Mouse (Mus musculus): ENCODE results near the gene Slc13a3.

Gene Slc13a3

GRCm38 (mm10) chr2:165413884-165414283 is 59.1 kb downstream of the Slc13a3 start:
- no peak for DNase-seq (ENCODE audit: low spot score)

- DNase-seq (ENCODE audit: low spot score), result peak; percentile 68
Measured at GRCm38 (mm10) chr2:165407700-165408301, 65.2 kb downstream of the Slc13a3 start.

GRCm38 (mm10) chr2:165405351-165405750 is 67.7 kb downstream of the Slc13a3 start:
- no peak for DNase-seq (ENCODE audit: low spot score)

GRCm38 (mm10) chr2:165404951-165405350 is 68.1 kb downstream of the Slc13a3 start:
- no peak for DNase-seq (ENCODE audit: low spot score)

- DNase-seq (ENCODE audit: low spot score), result no peak
Measured at GRCm38 (mm10) chr2:165398164-165398785, 74.8 kb downstream of the Slc13a3 start.

GRCm38 (mm10) chr2:165397502-165398163 is 75.4 kb downstream of the Slc13a3 start:
- DNase-seq (ENCODE audit: low spot score), result no peak

GRCm38 (mm10) chr2:165396831-165397501 is 76.1 kb downstream of the Slc13a3 start:
- DNase-seq (ENCODE audit: low spot score), result no peak

GRCm38 (mm10) chr2:165392156-165392555 is 80.9 kb downstream of the Slc13a3 start:
- DNase-seq (ENCODE audit: low spot score), result no peak

GRCm38 (mm10) chr2:165391561-165391960 is 81.5 kb downstream of the Slc13a3 start:
- peak; percentile 17 for DNase-seq (ENCODE audit: low spot score)

GRCm38 (mm10) chr2:165389299-165389952 is 83.6 kb downstream of the Slc13a3 start:
- no peak for DNase-seq (ENCODE audit: low spot score)

GRCm38 (mm10) chr2:165387844-165388495 is 85.1 kb downstream of the Slc13a3 start, which contains the start of gene Zfp334:
Gene Zfp334 (minus strand): TSS chr2:165388259.
- DNase-seq (ENCODE audit: low spot score), result peak; percentile 93

GRCm38 (mm10) chr2:165387370-165387769 is 85.7 kb downstream of the Slc13a3 start:
- no peak for DNase-seq (ENCODE audit: low spot score)

GRCm38 (mm10) chr2:165380050-165380449 is 93.0 kb downstream of the Slc13a3 start:
- no peak for DNase-seq (ENCODE audit: low spot score)

GRCm38 (mm10) chr2:165376001-165376400 is 97.0 kb downstream of the Slc13a3 start:
- DNase-seq (ENCODE audit: low spot score), result no peak

GRCm38 (mm10) chr2:165375478-165375877 is 97.6 kb downstream of the Slc13a3 start:
- no peak for DNase-seq (ENCODE audit: low spot score)

GRCm38 (mm10) chr2:165371066-165371465 is 102.0 kb downstream of the Slc13a3 start:
- DNase-seq (ENCODE audit: low spot score), result no peak

GRCm38 (mm10) chr2:165370348-165370747 is 102.7 kb downstream of the Slc13a3 start:
- DNase-seq (ENCODE audit: low spot score), result no peak

- DNase-seq (ENCODE audit: low spot score), result no peak
Measured at GRCm38 (mm10) chr2:165368496-165368895, 104.5 kb downstream of the Slc13a3 start, which contains the start of gene Zfp663. Gene Zfp663 (minus strand): TSS chr2:165368729.

- no peak for DNase-seq (ENCODE audit: low spot score)
Measured at GRCm38 (mm10) chr2:165367868-165368439, 105.1 kb downstream of the Slc13a3 start.

GRCm38 (mm10) chr2:165367047-165367520 is 105.9 kb downstream of the Slc13a3 start:
- DNase-seq (ENCODE audit: low spot score), result peak; percentile 65
